In the genomic region with DNA sequence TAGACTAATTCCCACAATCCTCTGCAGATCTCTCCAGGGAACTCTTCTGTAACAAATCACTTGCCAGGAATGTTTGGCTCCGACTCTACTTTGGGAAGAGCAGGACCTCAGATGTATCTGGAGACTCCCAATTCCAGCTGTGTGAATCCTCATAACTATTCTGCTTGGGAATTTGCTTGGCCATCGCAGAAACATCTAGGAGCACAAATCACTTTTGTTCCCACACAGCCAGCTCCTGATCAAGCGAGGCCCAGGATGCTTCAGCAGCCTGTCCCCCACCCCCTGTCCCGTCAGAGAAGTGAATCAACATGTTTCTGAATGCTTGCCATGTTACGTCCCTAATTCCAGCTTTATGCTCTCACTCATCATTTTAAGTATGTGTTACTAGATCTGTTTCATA, we compare ENCODE assay signal across 9 mouse cellular contexts.
DNase-seq lines count a peak whose midpoint lies in the region; ATAC-seq lines count a peak whose summit lies in the region.
"Had no signal": no experiment of that assay in that cellular context is flagged by ENCODE, and none has a peak within 500 bp of the region (broad histone marks: within the 10 kb centered on the region; RNA-seq: fewer than 3 reads in every experiment).

No protein-coding gene starts in this region.

- no peak for ATAC-seq in stomach, embryonic 15.5 days (ENCODE audit: insufficient read depth, low FRiP score, low read depth)

- no peaks in the 10 kb centered on the region for H3K36me3 ChIP-seq in stomach, embryonic 15.5 days

- intact Hi-C loops in heart, postnatal 14 days (cut with DNase I): no loop called here

- peak overlapping the region; percentile 44; the same call in 1 of the 2 replicates for H3K27ac ChIP-seq in stomach, embryonic 15.5 days

- H3K4me1 ChIP-seq in stomach, embryonic 15.5 days: no peaks in the 10 kb centered on the region

- DNase-seq in ovary, adult 18-20 months (ENCODE audit: low spot score): peak; percentile 19
- no peak for DNase-seq in ovary, postnatal 10 days (ENCODE audit: low spot score)
- DNase-seq in heart, postnatal 14 days: peak; percentile 30 to 55
- DNase-seq in kidney, postnatal 36 days: peak; percentile 3 to 19
- DNase-seq in c-Kit-positive CD71-positive TER-119-positive erythroid progenitor cells, embryonic 14.5 days (ENCODE audit: low spot score): no peak
- no peak for DNase-seq in cerebellum, postnatal 4 days (ENCODE audit: low spot score in 2 of 2)
- DNase-seq in spleen, adult 18-20 months: no peak
- DNase-seq: cerebellum, postnatal 36 days had no signal

- no peak overlapping the region for H3K9ac ChIP-seq in stomach, embryonic 15.5 days

- WGBS in stomach, embryonic 15.5 days: 49% methylated on average over 5 of the region's 5 CpGs

- no peaks in the 10 kb centered on the region for H3K27me3 ChIP-seq in stomach, embryonic 15.5 days (replicated peaks)

- H3K4me2 ChIP-seq in stomach, embryonic 15.5 days: no peak overlapping the region

- no peak overlapping the region for H3K4me3 ChIP-seq in stomach, embryonic 15.5 days (replicated peaks)

- H3K9me3 ChIP-seq in stomach, embryonic 15.5 days: no peaks in the 10 kb centered on the region

Comparison
In these comparisons a context has a peak if more than half of its experiments do, and no peak if none do; other contexts are left out.
1. DNase-seq: peak in ovary, adult 18-20 months (single experiment), heart, postnatal 14 days (2 of 2) and kidney, postnatal 36 days (2 of 2); none in ovary, postnatal 10 days (single experiment), c-Kit-positive CD71-positive TER-119-positive erythroid progenitor cells, embryonic 14.5 days (single experiment), cerebellum, postnatal 4 days (0 of 2) and spleen, adult 18-20 months (0 of 2).